Mouse (Mus musculus) cerebellum, adult 9-11 months (tissue): ENCODE results near the gene Irs2.

Source experiments
- DNase-seq: peaks from one replicate; pipeline ENCODE4 v3.0.0; 2022

Gene Irs2

GRCm38 (mm10) chr8:10945939-10946740 lies 62.1 kb downstream of the Irs2 start:
- no peak for DNase-seq

GRCm38 (mm10) chr8:10945490-10945889 lies 62.8 kb downstream of the Irs2 start:
- DNase-seq = no peak

GRCm38 (mm10) chr8:10943314-10944060 lies 64.8 kb downstream of the Irs2 start:
- DNase-seq = no peak

DNA sequence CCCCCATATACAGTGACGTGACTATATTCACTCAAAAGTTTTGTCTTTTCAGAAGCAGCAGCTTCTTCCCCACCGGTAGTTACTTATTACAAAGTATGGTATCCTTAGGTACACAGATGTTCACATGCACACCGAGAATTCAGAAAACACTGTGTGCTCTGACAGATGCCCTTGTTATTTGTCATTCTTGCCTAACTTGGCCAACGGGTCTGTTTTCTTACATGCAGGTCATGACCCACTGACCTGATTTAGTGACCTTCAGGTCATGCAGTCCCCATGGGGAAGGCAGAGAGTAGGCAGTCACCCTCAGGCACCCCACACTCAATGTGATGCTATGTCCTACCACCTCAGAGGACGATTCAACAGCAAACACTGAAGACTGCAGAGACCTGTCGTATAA lies 68.4 kb downstream of the Irs2 start:
- DNase-seq = no peak

- DNase-seq = no peak
Observed at GRCm38 (mm10) chr8:10939210-10939782, 69.0 kb downstream of the Irs2 start.

- DNase-seq = no peak
Observed at GRCm38 (mm10) chr8:10938284-10938683, 70.0 kb downstream of the Irs2 start.

GRCm38 (mm10) chr8:10936646-10937045 lies 71.6 kb downstream of the Irs2 start:
- DNase-seq = no peak

DNA sequence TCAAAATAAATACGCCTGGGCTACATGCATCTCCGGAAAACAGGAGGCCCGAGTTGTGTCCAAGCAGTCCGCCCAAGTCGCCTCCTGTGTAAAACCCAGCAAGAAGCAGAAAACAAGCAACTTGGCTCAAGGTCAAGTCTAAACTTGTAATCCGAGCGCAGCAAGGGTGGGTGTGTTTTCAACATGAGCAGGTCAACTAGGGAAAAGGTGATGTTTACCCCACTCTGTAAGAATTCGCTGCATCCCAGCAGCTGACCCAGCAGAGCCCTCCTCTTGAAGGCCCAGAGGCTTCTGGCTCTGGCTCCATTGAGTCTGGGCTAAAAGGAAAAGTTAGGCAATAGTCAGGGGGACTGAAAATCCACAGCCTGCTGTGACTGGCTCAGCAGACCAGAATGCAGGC lies 73.0 kb downstream of the Irs2 start:
- DNase-seq = no peak
